Mouse (Mus musculus) heart, embryonic 13.5 days (tissue): ENCODE results near the gene Ccdc105. TPM values are rescaled to one million over a fixed set of nuclear protein-coding genes. Genes with fewer than 3 reads are reported as not detected.
A peak's percentile ranks its signal among the peaks of the same experiment; 100 is the strongest.

Experiments
- ATAC-seq: fragments of 200-750 bp; cut with Nextera tagmentation; 2 replicates; pipeline ENCODE4 v1.8.0; 2017; ENCODE audit warnings: moderate TSS enrichment; ENCODE audit not compliant: insufficient number of reproducible peaks, low FRiP score, low TSS enrichment; ENCODE audit errors: extremely low read depth
- H3K27ac ChIP-seq: fragments of 300-500 bp; sonication (generic); replicated peaks from 2 replicates; pipeline ENCODE4 v1.5.1; 2015; ENCODE audit warnings: moderate library complexity, mild to moderate bottlenecking, inconsistent platforms
- H3K27me3 ChIP-seq: fragments of 300-500 bp; sonication (generic); replicated peaks from 2 replicates; pipeline ENCODE4 v1.6.1; 2015; ENCODE audit warnings: mild to moderate bottlenecking, inconsistent platforms
- H3K36me3 ChIP-seq: fragments of 300-500 bp; sonication (generic); 2 replicates; pipeline ENCODE4 v1.6.1; 2015; ENCODE audit warnings: mild to moderate bottlenecking, inconsistent platforms
- H3K4me1 ChIP-seq: fragments of 300-500 bp; sonication (generic); 2 replicates; pipeline ENCODE4 v1.6.1; 2015; ENCODE audit warnings: inconsistent platforms
- H3K4me2 ChIP-seq: fragments of 300-500 bp; sonication (generic); 2 replicates; pipeline ENCODE4 v1.6.1; 2015; ENCODE audit warnings: inconsistent platforms, mild to moderate bottlenecking, moderate library complexity
- H3K4me3 ChIP-seq: fragments of 300-500 bp; sonication (generic); 2 replicates; pipeline ENCODE4 v1.5.1; 2015; ENCODE audit warnings: moderate library complexity, mild to moderate bottlenecking, inconsistent platforms
- H3K9ac ChIP-seq: fragments of 300-500 bp; sonication (generic); 2 replicates; pipeline ENCODE4 v1.6.1; 2015; ENCODE audit warnings: inconsistent platforms, mild to moderate bottlenecking, moderate library complexity
- H3K9me3 ChIP-seq: fragments of 300-500 bp; sonication (generic); 2 replicates; pipeline ENCODE4 v1.6.1; 2016; ENCODE audit warnings: inconsistent platforms
- WGBS: fragments of 180-500 bp; shearing (Covaris S2); methylation state at CpG from one replicate; pipeline ENCODE4 v1.1.7; 2015; ENCODE audit warnings: mixed read lengths; 5-methylcytosine and 5-hydroxymethylcytosine counted together
- polyA plus RNA-seq: library from polyadenylated mRNA; unstranded; fragments of >200 nt; fragmentation: Nextera tagmentation; extraction: Ambion mirVana; gene quantifications from 2 replicates; pipeline ENCODE4 v1.2.1, GENCODE M21; 2015

Gene Ccdc105
- polyA plus RNA-seq = not detected in 2 replicates

DNA sequence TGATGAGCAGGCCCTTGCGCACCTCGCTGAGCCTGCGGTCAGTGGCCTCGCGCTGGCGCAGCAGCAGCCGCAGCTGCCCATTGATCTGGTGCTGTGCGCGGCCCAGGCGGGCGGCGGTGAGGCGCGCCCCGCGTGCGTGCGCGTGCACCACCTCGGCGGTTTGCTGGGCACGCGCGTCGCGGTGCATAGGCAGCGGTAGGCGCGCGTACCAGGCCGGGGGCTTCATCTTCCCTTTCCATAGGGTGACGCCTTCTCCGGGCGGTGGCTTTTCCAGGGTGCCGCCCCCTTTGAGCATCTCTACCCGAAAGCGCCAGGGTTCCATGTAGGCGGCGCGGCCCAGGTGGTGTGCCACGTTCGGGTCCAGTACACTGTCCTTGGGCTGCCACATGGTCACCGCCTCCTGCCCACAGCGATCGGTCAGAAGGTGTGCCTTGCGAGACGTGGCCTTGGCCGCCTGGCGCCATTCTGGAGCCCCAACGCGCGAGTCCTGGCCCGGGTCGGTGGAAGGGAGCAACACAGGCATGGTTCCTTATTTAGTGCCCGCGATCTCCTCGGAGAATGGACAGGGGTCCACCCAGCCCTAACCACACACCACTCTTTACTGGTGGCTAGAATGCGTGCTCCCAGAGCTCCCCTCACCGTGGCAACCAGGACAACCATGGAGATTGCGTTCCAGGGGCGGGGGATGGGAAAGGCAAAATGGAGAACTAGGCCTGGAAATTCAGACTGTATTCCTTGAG lies at the start of gene Ccdc105:
Gene Ccdc105, minus strand, starts transcription at position 614 of the 740 bp plus-strand sequence.
- Histone ChIP-seq H3K9me3 (no peaks in the 10 kb centered on the region), H3K36me3 (no peaks in the 10 kb centered on the region), H3K27me3 (peaks cover 59% of the 10 kb centered on the region), H3K4me1 (peaks cover 6% of the 10 kb centered on the region), H3K27ac (0 out of 2 replicates have a peak within 1 kb of the TSS, but pooled peaks have one; percentile 28), H3K4me2 (peak within 1 kb of the TSS; percentile 90), H3K4me3 (peak within 1 kb of the TSS; percentile 65), H3K9ac (peak within 1 kb of the TSS; percentile 81)
- ATAC-seq = 0 out of 2 replicates have a peak, but pooled peaks have one; percentile 32
- WGBS = 1% methylated on average over 61 of the region's 61 CpGs

DNA sequence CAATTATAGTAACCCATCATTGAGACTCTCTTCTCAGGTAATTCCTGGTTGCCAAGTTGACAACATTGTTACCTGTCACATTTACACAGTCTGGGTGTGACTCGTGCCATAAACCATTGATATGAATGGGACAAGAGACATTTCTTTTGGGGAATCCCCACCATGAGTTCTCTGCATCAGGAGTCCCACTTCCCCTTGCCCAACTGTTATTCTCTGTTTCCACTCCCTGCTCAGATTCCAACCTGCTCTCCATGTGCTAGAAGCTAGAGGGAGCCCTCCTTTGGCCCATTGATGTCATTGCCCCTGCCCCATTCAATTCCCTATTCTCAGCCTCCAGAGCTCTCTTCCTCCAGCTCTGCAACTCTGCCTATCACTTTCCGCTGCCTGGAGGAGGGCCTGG lies 48.6 kb upstream of the Ccdc105 start:
- H3K36me3 ChIP-seq = no peaks in the 10 kb centered on the region
- H3K4me2 ChIP-seq = no peak overlapping the region
- WGBS = 73% methylated on average over 2 of the region's 2 CpGs
- H3K9me3 ChIP-seq = no peaks in the 10 kb centered on the region
- no peaks in the 10 kb centered on the region for H3K4me1 ChIP-seq
- H3K9ac ChIP-seq = no peak overlapping the region
- H3K27me3 ChIP-seq = no peaks in the 10 kb centered on the region
- no peak overlapping the region for H3K4me3 ChIP-seq
- no peak overlapping the region for H3K27ac ChIP-seq
- no peak for ATAC-seq

DNA sequence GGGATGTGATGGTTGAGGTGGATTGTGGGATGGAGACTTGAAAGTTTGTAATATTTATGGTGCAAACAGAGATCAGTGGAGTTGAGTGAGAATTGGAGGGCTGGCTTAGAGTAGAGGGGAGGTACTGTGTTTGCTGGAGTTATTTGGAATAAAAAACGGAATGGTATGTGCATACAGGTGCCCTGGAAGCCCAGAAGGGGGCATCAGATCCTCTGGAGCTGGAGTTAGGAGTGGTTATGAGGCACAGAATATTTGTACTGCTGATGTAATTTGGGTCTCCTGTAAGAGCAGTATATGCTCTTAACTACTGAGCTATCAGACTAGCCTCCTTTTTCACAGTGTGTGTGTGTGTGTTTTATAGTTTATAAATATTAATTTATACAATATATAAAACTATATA lies 37.7 kb upstream of the Ccdc105 start:
- Histone ChIP-seq H3K27me3 (no peaks in the 10 kb centered on the region), H3K4me2 (no peak overlapping the region), H3K9ac (no peak overlapping the region), H3K4me3 (no peak overlapping the region), H3K9me3 (no peaks in the 10 kb centered on the region), H3K4me1 (peaks cover 7% of the 10 kb centered on the region), H3K36me3 (no peaks in the 10 kb centered on the region), H3K27ac (no peak overlapping the region)
- no peak for ATAC-seq
- 35% methylated on average over 1 of the region's 1 CpGs for WGBS

DNA sequence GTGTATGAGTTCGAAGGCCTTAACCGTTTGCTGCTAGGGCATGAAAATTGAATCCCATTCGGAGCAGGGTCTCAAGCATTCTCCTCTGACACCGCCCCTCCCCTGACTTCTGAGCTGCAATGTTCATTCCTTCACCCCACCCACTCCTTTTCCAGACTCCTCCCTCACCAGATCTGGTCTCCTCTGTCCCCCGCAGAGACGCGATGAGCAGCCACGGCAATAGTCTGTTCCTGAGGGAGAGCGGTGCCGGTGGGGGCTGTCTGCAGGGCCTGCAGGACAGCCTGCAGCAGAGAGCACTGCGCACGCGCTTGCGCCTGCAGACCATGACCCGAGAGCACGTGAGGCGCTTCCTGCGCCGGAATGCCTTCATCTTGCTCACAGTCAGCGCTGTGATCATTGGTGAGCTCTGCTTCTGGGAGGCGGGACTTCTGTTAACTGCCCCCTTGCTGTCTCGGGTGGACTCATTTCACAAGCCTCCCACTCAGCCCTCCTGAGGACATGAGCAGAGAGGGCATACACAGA lies 34.8 kb upstream of the Ccdc105 start:
- Histone ChIP-seq H3K4me2 (peak overlapping the region; percentile 72), H3K9ac (peak overlapping the region; percentile 80), H3K27ac (peak overlapping the region; percentile 43), H3K4me3 (peak overlapping the region; percentile 56), H3K36me3 (no peaks in the 10 kb centered on the region), H3K4me1 (peaks cover 7% of the 10 kb centered on the region), H3K27me3 (no peaks in the 10 kb centered on the region), H3K9me3 (no peaks in the 10 kb centered on the region)
- ATAC-seq = peak; percentile 68; the same call in 1 of the 2 replicates
- WGBS = 7% methylated on average over 22 of the region's 22 CpGs

DNA sequence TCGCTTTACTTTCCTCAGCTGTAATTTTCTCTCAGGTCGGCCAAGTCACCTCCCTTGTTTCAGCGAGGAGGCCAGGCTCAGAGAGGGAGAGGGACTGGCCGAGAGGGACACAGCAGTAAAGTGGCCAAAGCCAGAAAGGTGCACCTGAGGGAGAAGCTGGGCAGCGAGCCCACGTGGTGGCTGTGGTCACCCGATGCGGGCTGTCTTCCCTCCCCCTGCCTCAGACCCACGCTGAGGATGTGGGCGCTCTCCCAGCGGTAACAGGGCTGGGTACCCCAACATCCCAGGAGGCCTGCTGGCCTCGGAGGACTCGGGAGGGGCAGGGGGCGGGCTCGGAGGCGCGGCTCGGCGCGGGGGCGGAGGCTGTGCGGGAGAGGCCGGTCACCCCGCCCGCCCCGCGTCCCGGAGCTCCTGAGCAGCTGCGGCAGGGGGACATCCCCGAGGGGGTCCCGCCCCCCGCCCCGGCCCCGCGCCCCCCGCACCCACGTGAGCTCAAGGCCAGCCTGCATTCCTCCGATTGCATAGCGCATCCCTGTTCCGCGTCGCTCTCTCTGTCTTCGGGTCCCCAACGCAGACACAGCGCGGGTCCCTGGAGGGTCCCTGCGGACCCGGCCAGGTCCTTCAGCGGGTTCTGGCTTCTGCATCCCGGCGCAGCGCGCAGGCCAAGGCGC lies 27.3 kb upstream of the Ccdc105 start, which contains the start of gene Slc1a6:
Gene Slc1a6, plus strand, starts transcription at position 516 of the 671 bp plus-strand sequence.
- no peak for ATAC-seq

DNA sequence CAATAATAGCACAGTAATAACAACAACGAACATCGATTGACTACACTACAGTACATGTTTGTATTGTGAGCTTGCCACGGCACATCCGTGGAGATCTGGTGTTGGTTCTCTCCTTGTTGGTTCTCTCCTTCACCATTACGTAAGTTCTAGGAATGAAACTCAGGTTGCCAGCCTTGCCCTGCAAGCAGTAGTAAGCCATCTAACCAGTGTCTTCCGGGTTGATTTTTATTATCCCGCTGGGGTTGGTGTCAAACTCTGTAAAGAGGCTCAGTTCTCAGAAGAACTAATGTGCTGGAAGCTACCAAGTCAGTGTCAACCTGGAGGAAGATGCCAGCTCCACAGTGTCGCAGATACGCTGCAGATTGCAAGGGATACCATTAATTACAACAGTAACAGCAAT lies 26.7 kb upstream of the Ccdc105 start:
- WGBS = 55% methylated on average over 9 of the region's 9 CpGs
- no peaks in the 10 kb centered on the region for H3K36me3 ChIP-seq
- peak overlapping the region; percentile 98 for H3K4me2 ChIP-seq
- H3K4me1 ChIP-seq = peaks cover 13% of the 10 kb centered on the region
- peak overlapping the region; percentile 63 for H3K4me3 ChIP-seq
- H3K9ac ChIP-seq = peak overlapping the region; percentile 78
- H3K27me3 ChIP-seq = peaks cover 34% of the 10 kb centered on the region
- H3K9me3 ChIP-seq = no peaks in the 10 kb centered on the region
- ATAC-seq = no peak
- no peak overlapping the region for H3K27ac ChIP-seq

More for the DNA sequence above, 27.3 kb upstream of the Ccdc105 start, which contains the start of gene Slc1a6:
- H3K36me3 ChIP-seq = no peaks in the 10 kb centered on the region
- H3K27ac ChIP-seq = no peak within 1 kb of the TSS
- peak within 1 kb of the TSS; percentile 78 for H3K9ac ChIP-seq
- H3K4me1 ChIP-seq = peaks cover 13% of the 10 kb centered on the region
- no peaks in the 10 kb centered on the region for H3K9me3 ChIP-seq
- peak within 1 kb of the TSS; percentile 98 for H3K4me2 ChIP-seq
- H3K27me3 ChIP-seq = peaks cover 34% of the 10 kb centered on the region
- peak within 1 kb of the TSS; percentile 63 for H3K4me3 ChIP-seq
- WGBS = under 1% methylated on average over 37 of the region's 54 CpGs

DNA sequence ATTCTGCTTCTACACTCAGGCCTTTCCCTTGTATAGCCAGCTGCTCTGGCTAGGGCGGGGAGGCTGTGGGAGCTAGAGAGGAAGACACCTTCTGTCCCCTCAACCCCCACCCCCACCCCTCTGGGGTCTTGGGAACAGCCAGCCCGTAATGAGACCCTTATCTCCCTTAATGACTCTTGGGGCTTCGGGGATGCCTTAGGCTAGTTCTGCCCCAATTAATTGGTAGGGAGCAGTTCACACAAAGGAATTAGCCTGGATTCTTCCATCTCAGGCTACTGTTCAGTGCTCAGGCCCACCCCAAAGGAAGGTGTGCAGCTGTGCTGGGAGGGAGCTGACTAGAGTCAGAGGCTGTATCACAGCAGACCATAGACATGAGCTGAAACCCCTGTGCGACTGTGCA lies 23.0 kb upstream of the Ccdc105 start:
- no peak overlapping the region for H3K4me3 ChIP-seq
- peaks cover 21% of the 10 kb centered on the region for H3K27me3 ChIP-seq
- H3K36me3 ChIP-seq = no peaks in the 10 kb centered on the region
- H3K27ac ChIP-seq = no peak overlapping the region
- H3K4me2 ChIP-seq = no peak overlapping the region
- H3K4me1 ChIP-seq = peaks cover 13% of the 10 kb centered on the region
- H3K9ac ChIP-seq = no peak overlapping the region
- 50% methylated on average over 4 of the region's 4 CpGs for WGBS
- no peak for ATAC-seq
- no peaks in the 10 kb centered on the region for H3K9me3 ChIP-seq

DNA sequence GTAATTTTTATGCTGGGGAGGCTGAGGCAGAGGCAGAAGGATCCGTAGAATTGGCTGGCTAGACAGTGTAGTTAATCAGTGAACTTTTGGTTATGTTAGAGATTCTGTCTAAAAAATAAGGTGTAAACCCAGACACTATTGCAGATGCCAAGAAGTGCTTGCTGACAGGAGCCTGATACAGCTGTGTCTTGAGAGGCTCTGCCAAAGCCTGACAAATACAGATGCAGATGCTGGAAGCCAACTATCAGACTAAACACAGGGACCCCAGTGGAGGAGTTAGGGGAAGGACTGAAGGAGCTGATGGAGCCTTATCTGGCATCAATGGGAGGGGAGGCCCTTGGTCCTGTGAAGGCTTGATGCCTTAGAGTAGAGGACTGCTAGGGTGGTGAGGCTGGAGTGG lies 12.7 kb upstream of the Ccdc105 start:
- Histone ChIP-seq H3K36me3 (no peaks in the 10 kb centered on the region), H3K4me3 (no peak overlapping the region), H3K9ac (no peak overlapping the region), H3K27ac (no peak overlapping the region), H3K4me2 (no peak overlapping the region), H3K4me1 (no peaks in the 10 kb centered on the region), H3K9me3 (peaks cover 9% of the 10 kb centered on the region; the same call in 1 of the 2 replicates), H3K27me3 (no peaks in the 10 kb centered on the region)
- WGBS = 54% methylated on average over 1 of the region's 1 CpGs
- no peak for ATAC-seq

- Histone ChIP-seq H3K4me1 (peaks cover 6% of the 10 kb centered on the region), H3K9ac (no peak overlapping the region), H3K27me3 (peaks cover 28% of the 10 kb centered on the region), H3K4me3 (no peak overlapping the region), H3K36me3 (no peaks in the 10 kb centered on the region), H3K9me3 (no peaks in the 10 kb centered on the region), H3K4me2 (no peak overlapping the region), H3K27ac (no peak overlapping the region)
- WGBS = 37% methylated on average over 6 of the region's 6 CpGs
- ATAC-seq = no peak
Observed at GRCm38 (mm10) chr10:78756021-78756420, 3.2 kb upstream of the Ccdc105 start.

- no peak overlapping the region for H3K4me3 ChIP-seq
- no peak for ATAC-seq
- no peak overlapping the region for H3K4me2 ChIP-seq
- H3K9me3 ChIP-seq = no peaks in the 10 kb centered on the region
- H3K27me3 ChIP-seq = peaks cover 68% of the 10 kb centered on the region
- H3K4me1 ChIP-seq = peaks cover 12% of the 10 kb centered on the region
- H3K27ac ChIP-seq = no peak overlapping the region
- no peaks in the 10 kb centered on the region for H3K36me3 ChIP-seq
- WGBS = 75% methylated on average over 6 of the region's 6 CpGs
- no peak overlapping the region for H3K9ac ChIP-seq
Observed at GRCm38 (mm10) chr10:78748946-78749345, 3.9 kb downstream of the Ccdc105 start.

GRCm38 (mm10) chr10:78748161-78748560 lies 4.7 kb downstream of the Ccdc105 start:
- peaks cover 12% of the 10 kb centered on the region for H3K4me1 ChIP-seq
- H3K9me3 ChIP-seq = no peaks in the 10 kb centered on the region
- no peak overlapping the region for H3K27ac ChIP-seq
- ATAC-seq = no peak
- 0 out of 2 replicates have a peak overlapping the region, but pooled peaks have one; percentile 69 for H3K4me2 ChIP-seq
- H3K9ac ChIP-seq = no peak overlapping the region
- H3K4me3 ChIP-seq = no peak overlapping the region
- 69% methylated on average over 13 of the region's 13 CpGs for WGBS
- H3K36me3 ChIP-seq = no peaks in the 10 kb centered on the region
- H3K27me3 ChIP-seq = peaks cover 67% of the 10 kb centered on the region
